Mouse (Mus musculus) layer of hippocampus, adult 8-10 months (tissue): ENCODE data around the gene Rasgrp1. TPM values are rescaled to one million over a fixed set of nuclear protein-coding genes. Genes with fewer than 3 reads are reported as not detected.

Source experiments
- DNase-seq, 2 experiments: peaks; one replicate each; pipeline ENCODE4 v3.0.0; 2022; ENCODE audit warnings: low spot score in 2 of 2
- total RNA-seq, 4 experiments: library from RNA; stranded (reverse); gene quantifications; 2 replicates each; pipeline ENCODE4 v1.2.4; 2022

The Rasgrp1 gene
- total RNA-seq, 4 experiments from 2014 or later, result 328 to 405 (median 376) TPM

DNA sequence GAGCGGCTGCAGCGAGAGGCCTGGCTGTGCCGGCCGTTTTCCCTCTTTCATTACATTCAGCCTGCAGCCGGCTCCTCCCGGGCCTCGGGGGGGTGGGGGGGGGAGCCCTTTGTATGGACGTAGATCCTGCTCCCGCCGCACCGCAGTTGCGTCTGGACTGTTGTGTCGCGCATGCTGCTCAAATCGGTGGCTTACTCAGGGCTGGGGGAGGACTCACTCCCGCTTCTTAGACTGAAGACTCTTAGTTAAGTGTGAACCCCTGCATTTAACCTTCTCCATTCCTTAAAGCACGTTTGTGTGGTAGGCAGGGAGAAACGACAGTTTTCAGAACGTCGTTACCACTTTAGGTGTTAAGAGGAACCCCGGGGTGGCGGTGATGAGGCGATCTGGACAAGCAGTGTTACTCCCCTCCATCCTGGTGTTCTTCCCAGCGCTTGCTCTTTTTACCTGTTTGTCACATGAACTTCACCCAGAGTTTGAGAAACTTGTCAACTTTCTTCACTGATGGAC is 92.7 kb downstream of the Rasgrp1 start:
- no peak for DNase-seq

- peak; percentile 80 to 89 for DNase-seq
Measured at GRCm38 (mm10) chr2:117249255-117250000, 93.4 kb downstream of the Rasgrp1 start, which contains the start of gene Fam98b. Gene Fam98b, plus strand, starts transcription at chr2:117249739.

- DNase-seq, result no peak
Measured at GRCm38 (mm10) chr2:117241953-117242352, 100.8 kb downstream of the Rasgrp1 start.

DNA sequence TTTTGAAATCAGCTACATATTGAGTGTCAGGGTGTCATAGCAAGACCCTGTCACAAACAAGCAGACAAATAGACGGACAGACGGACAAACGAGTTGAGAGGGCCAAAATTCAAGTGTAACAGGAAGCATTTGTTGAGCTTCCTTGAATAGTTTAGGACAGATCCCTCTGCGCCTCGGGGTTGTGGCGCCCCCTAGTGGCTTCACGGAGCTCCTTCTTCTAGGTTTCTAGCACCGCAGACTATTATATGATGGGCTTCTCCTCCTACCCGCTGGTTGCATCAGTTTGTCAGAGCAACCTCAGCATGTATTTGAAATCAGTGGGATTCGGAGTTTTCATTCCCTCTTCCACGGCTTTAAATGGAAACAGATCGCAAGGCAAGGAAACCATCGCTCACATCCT is 111.5 kb downstream of the Rasgrp1 start:
- DNase-seq, result peak; percentile 73 to 86

DNA sequence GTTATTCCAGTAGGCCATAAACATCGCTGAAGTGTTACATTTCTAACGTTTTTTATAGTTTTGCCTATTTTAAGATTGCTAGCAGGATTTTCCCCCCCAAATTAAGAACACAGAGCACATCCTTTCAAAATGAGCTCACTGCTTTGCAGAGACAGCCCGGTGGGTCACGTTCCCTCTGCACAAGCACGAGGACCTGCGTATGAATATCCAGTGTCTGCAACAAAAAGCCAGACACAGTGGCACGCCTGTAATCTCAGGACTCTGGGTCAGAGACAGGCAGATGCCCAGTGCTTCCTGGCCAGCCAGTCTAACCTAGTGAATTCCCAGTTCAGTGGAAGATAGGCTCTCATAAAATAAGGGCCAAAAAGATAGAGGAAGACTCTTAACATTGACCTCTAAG is 112.5 kb downstream of the Rasgrp1 start:
- no peak for DNase-seq

Other genes with a start within 250 kb of the Rasgrp1 start
- 100 to 1,000 TPM in 2 of 4 experiments, 10 to 100 TPM in 2; 79.4 to 115 (median 97.4) TPM for gene Spred1, start 221.6 kb downstream of the Rasgrp1 start, total RNA-seq
- 10 to 100 TPM; 48.7 to 56.0 (median 51.8) TPM for gene Fam98b, start 93.3 kb downstream of the Rasgrp1 start, total RNA-seq